Mouse (Mus musculus) myocyte (in vitro differentiated cells): Measurements from ENCODE around the gene Atp1b1. TPM values are rescaled to one million over a fixed set of nuclear protein-coding genes. Genes with fewer than 3 reads are reported as not detected.

Source experiments
- H3K27me3 ChIP-seq: one replicate; pipeline ENCODE4 v1.6.1; 2011; ENCODE audit not compliant: control insufficient read depth, insufficient read depth, insufficient read length
- H3K36me3 ChIP-seq: one replicate; pipeline ENCODE4 v1.6.1; 2011; ENCODE audit not compliant: control insufficient read depth, insufficient read depth
- H3K4me2 ChIP-seq: one replicate; pipeline ENCODE4 v1.6.1; 2011; ENCODE audit warnings: low read depth, control low read depth
- H3K4me3 ChIP-seq: one replicate; pipeline ENCODE4 v1.5.1; 2011; ENCODE audit warnings: mild to moderate bottlenecking, control low read depth, moderate library complexity
- H3K79me2 ChIP-seq: one replicate; pipeline ENCODE4 v1.6.1; 2011; ENCODE audit not compliant: control insufficient read depth, insufficient read depth
- H3ac ChIP-seq: one replicate; pipeline ENCODE4 v1.6.1; 2011; ENCODE audit not compliant: control insufficient read depth, insufficient read length
- CEBPB ChIP-seq: IDR thresholded peaks from 2 replicates; pipeline ENCODE4 v1.6.1; 2011; ENCODE audit warnings: mild to moderate bottlenecking, moderate library complexity; ENCODE audit not compliant: poor library complexity, insufficient read depth, severe bottlenecking
- E2F4 ChIP-seq: IDR thresholded peaks from one replicate; pipeline ENCODE4 v1.6.1; 2011; ENCODE audit warnings: mild to moderate bottlenecking, control low read depth, moderate library complexity; ENCODE audit not compliant: insufficient read depth
- MAX ChIP-seq: IDR thresholded peaks from one replicate; pipeline ENCODE4 v1.6.1; 2011; ENCODE audit warnings: low read depth, mild to moderate bottlenecking, control low read depth
- MYOD1 ChIP-seq, 3 experiments: IDR thresholded peaks; one replicate each; pipeline ENCODE4 v1.6.1; 2011; ENCODE audit warnings: control low read depth in 2 of 3, low read depth in 2 of 3, mild to moderate bottlenecking in 2 of 3, moderate library complexity in 1 of 3; ENCODE audit not compliant: insufficient read length in 2 of 3, control insufficient read depth in 1 of 3
- MYOG ChIP-seq, 3 experiments: IDR thresholded peaks; one replicate each; pipeline ENCODE4 v1.6.1; 2011; ENCODE audit warnings: control low read depth in 2 of 3, low read depth in 2 of 3, mild to moderate bottlenecking in 2 of 3; ENCODE audit not compliant: insufficient read length in 2 of 3, control insufficient read depth in 1 of 3, insufficient read depth in 1 of 3
- POLR2A ChIP-seq: IDR thresholded peaks from one replicate; pipeline ENCODE4 v1.6.1; 2011; ENCODE audit warnings: low read depth, mild to moderate bottlenecking, control low read depth, moderate library complexity; ENCODE audit not compliant: insufficient read length
- POLR2AphosphoS2 ChIP-seq: IDR thresholded peaks from one replicate; pipeline ENCODE4 v1.6.1; 2011; ENCODE audit warnings: low read depth, control low read depth; ENCODE audit not compliant: insufficient read length
- REST ChIP-seq: IDR thresholded peaks from one replicate; pipeline ENCODE4 v1.6.1; 2011; ENCODE audit warnings: mild to moderate bottlenecking, control low read depth, moderate library complexity; ENCODE audit not compliant: insufficient read depth, insufficient read length
- SRF ChIP-seq: IDR thresholded peaks from one replicate; pipeline ENCODE4 v1.6.1; 2011; ENCODE audit warnings: low read depth; ENCODE audit not compliant: control insufficient read depth, insufficient read length
- TCF12 ChIP-seq: IDR thresholded peaks from one replicate; pipeline ENCODE4 v1.6.1; 2011; ENCODE audit warnings: mild to moderate bottlenecking, control low read depth; ENCODE audit not compliant: poor library complexity, insufficient read depth, severe bottlenecking
- TCF3 ChIP-seq: IDR thresholded peaks from one replicate; pipeline ENCODE4 v1.6.1; 2011; ENCODE audit warnings: low read depth, control low read depth; ENCODE audit not compliant: insufficient read length
- USF1 ChIP-seq: IDR thresholded peaks from one replicate; pipeline ENCODE4 v1.6.1; 2011; ENCODE audit warnings: low read depth, mild to moderate bottlenecking, control low read depth, moderate library complexity
- polyA plus RNA-seq: library from polyadenylated mRNA; unstranded; fragments of >200 nt; fragmentation: generic; extraction: Trizol; gene quantifications from one replicate; pipeline ENCODE4 v1.2.1, GENCODE M21; 2012; ENCODE audit warnings: missing spikeins

Gene Atp1b1
- polyA plus RNA-seq, 1 experiment: 34.7 TPM

GRCm38 (mm10) chr1:164494215-164494614 lies 36.1 kb upstream of the Atp1b1 start:
- Histone ChIP-seq H3K4me2 (no peak overlapping the region), H3K4me3 (no peak overlapping the region), H3K27me3 (no peaks in the 10 kb centered on the region), H3K79me2 (no peaks in the 10 kb centered on the region), H3ac (no peak overlapping the region), H3K36me3 (no peaks in the 10 kb centered on the region)
- TF ChIP-seq TCF12: no peak
- no peak for TF ChIP-seq MAX
- no peak for TF ChIP-seq MYOG (IDR thresholded peaks at IDR 0.05; ENCODE audit: control insufficient read depth in 1 of 3, insufficient read depth in 1 of 3, insufficient read length in 2 of 3, low read depth in 2 of 3)
- TF ChIP-seq USF1: no peak
- no peak for TF ChIP-seq E2F4
- TF ChIP-seq CEBPB: no peak
- no peak for TF ChIP-seq POLR2AphosphoS2
- no peak for TF ChIP-seq MYOD1 (IDR thresholded peaks at IDR 0.05; ENCODE audit: control insufficient read depth in 1 of 3, insufficient read length in 2 of 3, low read depth in 2 of 3)
- no peak for TF ChIP-seq REST
- TF ChIP-seq TCF3: no peak
- TF ChIP-seq SRF: no peak
- TF ChIP-seq POLR2A: no peak

- Histone ChIP-seq H3ac (no peak overlapping the region), H3K27me3 (no peaks in the 10 kb centered on the region), H3K4me2 (no peak overlapping the region), H3K79me2 (no peaks in the 10 kb centered on the region), H3K4me3 (no peak overlapping the region), H3K36me3 (no peaks in the 10 kb centered on the region)
- no peak for TF ChIP-seq CEBPB
- TF ChIP-seq SRF: no peak
Measured at GRCm38 (mm10) chr1:164493042-164493705, 35.0 kb upstream of the Atp1b1 start.

GRCm38 (mm10) chr1:164492476-164492875 lies 34.3 kb upstream of the Atp1b1 start:
- TF ChIP-seq E2F4 (no peak), TCF3 (no peak), MYOD1 (IDR thresholded peaks at IDR 0.05; ENCODE audit: control insufficient read depth in 1 of 3, insufficient read length in 2 of 3, low read depth in 2 of 3) (no peak), TCF12 (no peak), POLR2A (no peak), POLR2AphosphoS2 (no peak), CEBPB (no peak), MAX (no peak), USF1 (no peak)
- no peaks in the 10 kb centered on the region for H3K36me3 ChIP-seq
- H3K79me2 ChIP-seq: no peaks in the 10 kb centered on the region
- no peak overlapping the region for H3ac ChIP-seq
- H3K27me3 ChIP-seq: no peaks in the 10 kb centered on the region
- H3K4me3 ChIP-seq: no peak overlapping the region
- H3K4me2 ChIP-seq: no peak overlapping the region

- no peaks in the 10 kb centered on the region for H3K36me3 ChIP-seq
- no peak overlapping the region for H3K4me3 ChIP-seq
Measured at GRCm38 (mm10) chr1:164489961-164490594, 31.9 kb upstream of the Atp1b1 start.

GRCm38 (mm10) chr1:164483728-164484127 lies 25.6 kb upstream of the Atp1b1 start:
- H3K4me2 ChIP-seq: no peak overlapping the region
- H3K4me3 ChIP-seq: no peak overlapping the region
- no peaks in the 10 kb centered on the region for H3K27me3 ChIP-seq
- H3ac ChIP-seq: no peak overlapping the region
- no peaks in the 10 kb centered on the region for H3K79me2 ChIP-seq
- no peak for TF ChIP-seq CEBPB
- no peak for TF ChIP-seq POLR2A
- no peak for TF ChIP-seq TCF3
- TF ChIP-seq E2F4: no peak
- no peak for TF ChIP-seq POLR2AphosphoS2
- no peak for TF ChIP-seq REST
- TF ChIP-seq MAX: no peak
- TF ChIP-seq SRF: no peak
- no peak for TF ChIP-seq TCF12
- no peak for TF ChIP-seq MYOG (IDR thresholded peaks at IDR 0.05; ENCODE audit: control insufficient read depth in 1 of 3, insufficient read depth in 1 of 3, insufficient read length in 2 of 3, low read depth in 2 of 3)
- TF ChIP-seq USF1: no peak
- TF ChIP-seq MYOD1 (IDR thresholded peaks at IDR 0.05; ENCODE audit: control insufficient read depth in 1 of 3, insufficient read length in 2 of 3, low read depth in 2 of 3): no peak
- no peaks in the 10 kb centered on the region for H3K36me3 ChIP-seq

More at GRCm38 (mm10) chr1:164489961-164490594, 31.9 kb upstream of the Atp1b1 start:
- TF ChIP-seq USF1 (no peak), MYOG (IDR thresholded peaks at IDR 0.05; ENCODE audit: control insufficient read depth in 1 of 3, insufficient read depth in 1 of 3, insufficient read length in 2 of 3, low read depth in 2 of 3) (no peak), TCF3 (no peak), REST (no peak), POLR2AphosphoS2 (no peak), MAX (no peak), E2F4 (no peak), MYOD1 (IDR thresholded peaks at IDR 0.05; ENCODE audit: control insufficient read depth in 1 of 3, insufficient read length in 2 of 3, low read depth in 2 of 3) (no peak), TCF12 (no peak), POLR2A (no peak), SRF (no peak), CEBPB (no peak)
- Histone ChIP-seq H3ac (no peak overlapping the region), H3K27me3 (no peaks in the 10 kb centered on the region), H3K79me2 (no peaks in the 10 kb centered on the region), H3K4me2 (no peak overlapping the region)
